Mouse (Mus musculus): ENCODE measurements around the gene Zfp111.

The Zfp111 gene

DNA sequence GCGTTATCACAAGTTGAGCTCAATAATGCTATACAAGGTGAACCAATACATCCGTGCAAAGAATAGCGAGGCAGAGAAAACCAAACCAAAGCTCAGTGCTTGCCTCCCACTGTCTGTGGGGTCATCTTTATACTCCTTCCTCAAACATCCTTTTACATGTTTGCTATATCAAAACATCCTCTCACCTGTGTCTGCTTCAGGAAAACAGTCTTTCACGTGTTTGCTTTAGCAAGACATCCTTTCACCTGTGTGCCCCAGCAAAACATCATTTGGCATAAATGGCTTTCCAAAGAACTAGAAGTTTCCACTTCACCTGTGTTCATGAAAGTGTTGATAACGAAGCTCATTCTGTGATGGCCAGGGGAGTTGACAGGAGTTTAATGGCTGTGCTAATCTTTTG lies at the start of gene Zfp111:
Gene Zfp111 (minus strand): TSS at position 101 of the 400 bp plus-strand sequence.
- DNase-seq, result no peak

DNA sequence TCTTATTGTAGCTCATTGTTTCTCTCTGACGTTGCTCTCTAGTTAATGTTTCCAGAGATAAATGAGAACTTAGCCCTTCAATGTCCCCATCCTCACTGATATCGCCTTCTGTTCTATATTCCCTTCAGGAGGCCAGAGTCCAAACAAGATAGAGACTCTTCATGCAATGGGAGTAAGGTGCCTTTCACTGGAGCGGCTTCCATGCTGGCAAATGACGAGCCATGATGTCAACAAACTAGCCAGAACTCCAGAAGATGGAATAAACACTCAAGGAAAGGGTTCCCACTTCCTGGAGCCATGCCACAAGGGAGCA lies 48.7 kb upstream of the Zfp111 start:
- DNase-seq, result no peak

DNA sequence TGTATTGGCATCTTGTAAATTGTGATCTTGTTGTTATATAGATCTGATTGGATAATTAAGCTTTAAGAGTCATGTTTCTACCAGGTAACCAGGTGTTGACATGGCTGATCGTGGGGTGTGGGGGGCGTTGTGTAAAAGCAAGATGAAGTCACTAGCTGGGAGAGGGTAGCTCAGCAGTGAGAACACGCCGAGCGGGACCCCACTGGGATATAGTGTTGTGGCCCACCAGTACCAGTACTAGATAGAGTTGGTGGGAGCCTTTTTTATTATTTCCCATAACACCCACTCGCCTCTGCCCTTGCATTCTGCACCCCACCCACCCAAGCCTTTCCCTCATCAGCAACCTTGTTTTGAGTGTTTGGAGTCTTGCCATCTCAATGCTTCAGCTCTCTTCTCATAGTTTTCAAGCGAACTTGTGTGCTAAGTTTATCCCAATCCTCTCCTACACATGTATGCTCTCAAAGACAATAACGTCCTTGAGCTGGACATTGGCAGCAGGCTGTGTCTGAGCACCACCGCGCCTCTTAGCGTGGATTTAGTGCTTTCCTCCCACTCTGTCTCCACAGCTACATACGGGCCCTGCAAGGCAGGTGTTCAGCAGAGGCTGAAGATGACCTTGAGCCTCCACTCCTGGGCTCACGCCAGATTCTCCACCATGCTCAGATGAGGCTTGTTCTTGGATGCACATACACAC lies 48.2 kb upstream of the Zfp111 start:
- DNase-seq, result no peak

DNA sequence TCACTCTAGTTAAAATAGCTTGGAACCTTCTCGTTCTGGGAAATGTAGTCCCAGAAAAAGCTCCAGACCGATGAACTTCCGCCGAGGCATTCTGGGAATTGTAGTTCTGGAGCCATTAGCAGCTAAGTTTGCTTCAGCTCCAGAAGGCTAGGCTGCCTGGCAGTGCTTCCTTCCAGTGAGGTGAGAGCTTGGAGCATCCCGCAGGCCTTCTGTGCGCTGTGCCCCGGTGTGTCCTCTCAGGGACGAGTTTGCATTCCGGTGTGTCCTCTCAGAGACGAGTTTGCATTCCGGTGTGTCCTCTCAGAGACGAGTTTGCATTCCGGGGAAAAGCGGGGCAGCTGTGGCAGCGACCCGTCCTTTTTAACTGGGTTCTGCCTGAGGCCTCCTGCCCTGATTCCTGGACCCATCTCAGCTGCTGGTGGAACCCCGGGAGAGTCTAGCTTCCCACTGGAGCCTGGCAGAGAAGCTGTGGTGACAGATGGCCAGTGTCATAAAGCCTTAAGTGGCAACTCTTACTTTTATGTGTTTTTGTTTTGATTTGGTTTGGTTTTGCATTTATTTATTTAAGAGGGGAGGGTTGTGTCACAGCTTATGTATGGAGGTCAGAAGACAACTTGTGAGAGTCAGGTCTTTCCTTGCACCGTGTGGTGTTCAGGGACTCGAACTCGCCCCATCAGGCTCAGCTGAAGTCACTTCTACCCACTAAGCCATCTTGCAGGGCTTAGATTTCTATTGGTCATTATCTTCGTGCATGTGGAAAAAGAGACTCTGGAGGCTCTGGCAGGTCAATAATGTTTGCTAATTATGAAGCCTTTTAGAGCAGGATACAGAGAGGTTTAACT lies 43.6 kb upstream of the Zfp111 start, which contains the start of gene Zfp108:
Gene Zfp108 (plus strand): TSS at position 162 of the 842 bp plus-strand sequence.
- peak; percentile 88 to 90 for DNase-seq

DNA sequence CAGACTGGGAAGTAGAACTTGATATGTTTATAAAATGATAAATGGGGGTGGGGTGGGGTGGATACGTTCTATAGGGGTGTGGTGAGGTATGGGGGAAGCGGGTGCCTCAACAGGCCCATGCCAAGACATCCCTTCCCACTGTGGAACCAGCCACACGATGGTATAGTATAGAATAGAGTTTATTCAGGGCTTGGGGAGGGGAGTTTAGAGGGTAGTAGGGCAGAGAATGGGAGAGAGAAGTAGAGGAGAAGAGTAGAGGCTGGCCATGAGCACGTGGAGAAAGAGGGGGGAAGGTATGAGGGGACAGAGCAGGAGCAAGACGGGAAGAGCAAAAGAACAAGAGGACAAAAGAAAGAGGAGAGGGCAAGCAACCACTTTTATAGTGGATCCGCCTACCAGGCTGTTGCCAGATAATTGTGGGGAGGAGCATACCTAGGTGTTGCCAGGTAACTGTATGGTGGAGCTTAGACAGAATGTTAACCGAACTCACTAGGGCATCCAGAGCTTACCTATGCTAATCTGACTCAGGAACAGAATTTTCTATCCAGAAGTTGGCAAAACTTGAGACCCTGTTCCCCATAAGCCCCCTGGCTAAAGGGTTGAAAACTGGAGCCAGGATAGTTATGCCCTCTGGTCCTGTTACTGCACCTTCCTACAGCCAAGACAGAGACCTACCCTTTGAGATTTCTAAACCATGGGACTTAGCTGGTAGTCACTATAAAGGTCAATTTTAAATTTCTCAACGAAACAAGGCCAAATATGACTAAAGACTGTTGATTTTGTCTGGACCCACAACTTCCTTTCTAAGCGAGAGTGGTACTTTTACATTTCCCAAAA lies 42.8 kb upstream of the Zfp111 start:
- DNase-seq, result peak; percentile 12 to 20

DNA sequence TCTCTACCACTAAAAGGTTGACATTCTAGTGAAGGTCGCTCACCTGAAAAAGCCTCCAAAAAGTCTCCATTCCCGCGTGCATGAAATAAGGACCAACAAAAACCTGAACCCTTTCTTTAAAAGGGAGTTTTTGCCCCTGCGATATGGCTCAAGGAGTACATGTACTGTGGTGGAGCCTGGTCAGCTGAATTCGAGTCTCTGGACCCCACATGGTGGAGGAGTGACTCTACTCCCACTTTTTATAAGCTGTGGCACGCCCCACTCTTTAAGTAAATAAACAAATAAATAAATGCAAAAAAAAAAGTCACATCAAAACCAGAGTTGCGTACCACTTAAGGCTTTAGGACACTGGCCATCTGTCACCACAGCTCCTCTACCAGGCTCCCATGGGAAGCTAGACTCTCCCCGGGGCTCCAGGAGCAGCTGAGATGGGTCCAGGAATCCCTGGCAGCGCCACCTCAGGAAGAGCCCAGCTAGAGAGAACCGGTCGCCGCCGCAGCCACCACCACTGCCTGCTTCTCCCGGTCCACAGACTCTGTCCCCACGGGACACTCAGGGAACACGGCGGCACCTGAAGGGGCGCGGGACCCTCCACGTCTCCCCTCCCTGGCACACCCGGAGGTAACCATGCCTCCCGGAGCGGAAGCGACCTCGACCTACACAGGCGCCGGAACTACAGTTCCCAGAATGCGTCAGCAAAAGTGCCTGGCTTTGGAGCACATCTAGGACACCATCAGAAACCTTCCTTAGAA lies 26.0 kb upstream of the Zfp111 start, which contains the start of gene Zfp109:
Gene Zfp109 (minus strand): TSS at position 521 of the 752 bp plus-strand sequence.
- DNase-seq, result peak; percentile 68 to 76

DNA sequence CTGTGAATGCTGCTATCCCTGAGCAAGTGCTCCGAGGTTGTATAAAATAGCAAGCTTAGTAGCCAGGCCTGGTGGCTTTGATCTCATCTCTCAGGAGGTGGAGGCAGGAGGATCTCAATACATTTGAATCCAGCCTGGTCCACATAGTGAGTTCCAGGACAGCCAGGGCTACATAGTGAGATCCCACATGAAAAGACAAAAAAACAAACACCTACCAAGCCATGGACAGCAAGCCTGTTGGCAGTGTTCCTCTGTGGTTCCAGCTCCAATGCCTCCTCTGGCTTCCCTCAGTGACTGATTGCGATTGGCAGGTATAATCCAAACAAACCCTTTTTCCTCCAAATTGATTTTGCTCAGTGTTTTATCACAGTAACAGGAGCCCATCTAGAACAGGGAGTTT lies 947 bp downstream of the Zfp111 start:
- DNase-seq, result no peak

DNA sequence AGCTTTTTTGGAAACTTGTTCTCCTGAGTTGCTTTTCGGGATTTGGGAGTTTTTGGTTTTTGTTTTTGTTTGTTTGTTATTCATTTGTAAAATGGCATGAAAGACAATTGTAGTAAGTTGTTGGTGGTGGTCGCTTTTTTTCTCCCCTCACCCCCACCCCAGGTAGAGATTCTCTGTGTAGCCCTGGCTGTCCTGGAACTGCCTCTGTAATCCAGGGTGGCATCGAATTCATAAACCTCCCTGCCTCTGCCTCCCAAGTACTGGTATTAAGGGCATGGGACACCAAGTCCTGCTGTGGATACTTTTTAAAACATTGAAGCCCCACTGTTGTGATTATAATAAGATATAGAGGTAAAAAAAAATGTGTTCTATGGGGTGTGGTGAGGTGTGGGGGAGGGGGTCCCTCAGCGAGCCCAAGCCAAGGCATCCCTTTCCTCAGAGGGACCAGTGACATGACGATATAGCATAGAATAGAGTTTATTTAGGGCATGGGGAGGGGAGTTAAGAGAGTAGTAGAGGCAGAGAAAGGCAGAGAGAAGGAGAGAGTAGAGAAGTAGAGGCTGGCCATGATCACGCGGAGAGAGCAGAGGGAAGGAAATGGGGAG lies 2.9 kb downstream of the Zfp111 start:
- peak in 1 of 2 experiments; percentile 16 for DNase-seq

DNA sequence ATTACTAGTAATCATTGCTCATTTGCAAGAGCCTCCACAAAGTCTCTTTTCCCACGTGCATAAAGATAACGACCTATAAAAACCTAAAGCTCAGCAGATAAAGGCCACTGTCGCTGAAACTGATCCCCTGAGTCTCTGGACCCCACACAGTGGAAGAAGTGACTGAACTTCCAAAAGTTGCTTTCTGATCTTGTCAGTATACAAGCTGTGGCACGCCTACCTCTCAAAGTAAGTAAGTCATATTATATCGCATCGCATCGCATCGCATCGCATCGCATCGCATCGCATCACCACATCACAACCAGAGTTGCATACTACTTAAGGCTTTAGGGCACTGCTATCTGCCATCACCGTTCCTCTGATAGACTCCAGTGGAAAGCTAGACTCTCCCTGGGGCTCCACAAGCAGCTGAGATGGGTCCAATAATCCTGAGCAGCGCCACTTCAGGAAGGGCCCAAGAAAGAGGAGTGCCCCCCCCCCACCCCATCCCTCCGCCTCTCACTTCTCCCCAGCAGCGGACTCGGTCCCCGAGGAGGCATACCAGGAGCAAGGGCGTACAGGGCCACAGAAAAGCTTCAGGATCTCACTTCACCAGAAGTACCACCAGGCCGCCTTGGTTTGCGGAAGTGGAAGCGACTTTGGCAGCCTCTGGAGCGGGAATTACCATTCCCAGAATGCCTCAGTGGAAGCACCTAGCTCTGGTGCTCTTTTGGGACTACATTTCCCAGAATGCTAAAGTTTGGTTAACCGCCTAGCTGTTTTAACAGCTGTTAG lies 3.6 kb downstream of the Zfp111 start:
- peak; percentile 82 to 83 for DNase-seq

DNA sequence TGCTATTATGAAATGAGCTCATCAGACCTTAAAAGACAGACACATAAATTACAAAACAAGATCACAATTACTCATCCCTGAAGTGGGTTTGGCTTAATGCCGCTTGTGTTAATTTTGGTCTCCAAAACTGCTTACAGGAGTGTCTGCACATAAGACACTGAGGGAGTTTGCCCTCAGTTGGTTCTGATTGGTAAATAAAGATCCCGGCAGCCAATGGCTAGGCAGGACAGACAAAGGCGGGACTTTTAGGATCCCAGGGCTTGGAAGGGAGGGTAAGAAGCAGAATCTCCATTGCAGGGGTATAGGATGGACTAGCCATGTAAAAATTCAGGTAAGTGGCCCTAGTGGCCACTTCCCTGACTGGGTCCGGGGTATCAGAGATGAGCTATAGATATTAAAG lies 14.3 kb downstream of the Zfp111 start:
- DNase-seq, result no peak

DNA sequence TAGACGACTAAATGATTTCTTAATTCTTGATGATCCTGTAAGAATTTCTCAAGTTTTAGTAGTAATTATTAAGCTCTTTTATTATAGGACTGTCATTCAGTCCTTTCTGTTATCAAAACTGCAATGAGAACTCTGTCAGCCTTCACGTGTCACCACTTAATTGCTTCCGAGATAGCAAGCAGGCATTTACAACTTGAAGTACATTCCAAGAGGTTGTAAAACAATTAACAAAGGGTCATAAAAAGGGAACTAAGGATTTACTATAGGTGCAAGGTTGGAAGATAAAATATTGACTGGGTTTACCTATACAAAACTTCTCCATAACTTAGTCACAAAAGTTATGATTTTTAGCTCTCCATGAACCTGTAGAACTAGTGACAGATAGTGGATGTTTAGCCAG lies 18.1 kb downstream of the Zfp111 start:
- DNase-seq, result no peak

DNA sequence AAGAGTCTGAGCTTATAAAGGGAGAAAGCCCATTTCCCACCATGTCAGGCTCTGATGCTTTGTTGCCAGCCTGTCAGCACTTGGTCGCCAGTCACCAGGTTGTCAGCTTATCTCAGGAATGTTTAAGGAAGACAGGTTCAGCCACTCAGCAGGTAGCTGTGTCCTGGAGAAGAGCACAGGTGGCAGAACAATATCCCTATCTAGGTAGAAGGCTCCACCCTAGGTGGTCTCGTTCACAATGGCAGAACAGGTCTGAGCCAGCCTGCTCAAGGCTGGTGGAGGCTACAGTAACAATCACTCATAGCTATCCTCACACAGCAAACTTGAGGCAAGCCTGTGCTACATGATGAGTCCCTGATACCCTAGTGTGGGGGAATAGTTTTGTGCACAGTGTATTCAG lies 19.9 kb downstream of the Zfp111 start:
- DNase-seq, result no peak

DNA sequence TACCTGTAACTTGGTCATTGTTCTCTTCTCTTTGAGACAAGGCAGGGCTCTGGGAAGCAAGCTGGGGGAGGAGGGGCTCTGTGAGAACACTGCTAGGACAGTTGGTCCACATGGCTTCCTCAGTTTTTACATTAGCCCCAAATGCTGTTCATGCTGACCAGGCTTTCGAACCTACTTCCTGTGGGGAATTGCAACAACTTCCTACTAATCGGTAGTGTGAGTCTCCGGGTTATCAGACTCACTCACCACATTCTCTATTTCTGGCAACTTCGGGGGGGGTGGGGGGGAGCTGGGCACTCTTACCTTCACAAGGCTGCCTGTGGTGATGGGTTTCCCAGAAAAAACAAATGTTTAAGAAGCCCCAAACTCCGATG lies 21.7 kb downstream of the Zfp111 start:
- DNase-seq, result no peak

DNA sequence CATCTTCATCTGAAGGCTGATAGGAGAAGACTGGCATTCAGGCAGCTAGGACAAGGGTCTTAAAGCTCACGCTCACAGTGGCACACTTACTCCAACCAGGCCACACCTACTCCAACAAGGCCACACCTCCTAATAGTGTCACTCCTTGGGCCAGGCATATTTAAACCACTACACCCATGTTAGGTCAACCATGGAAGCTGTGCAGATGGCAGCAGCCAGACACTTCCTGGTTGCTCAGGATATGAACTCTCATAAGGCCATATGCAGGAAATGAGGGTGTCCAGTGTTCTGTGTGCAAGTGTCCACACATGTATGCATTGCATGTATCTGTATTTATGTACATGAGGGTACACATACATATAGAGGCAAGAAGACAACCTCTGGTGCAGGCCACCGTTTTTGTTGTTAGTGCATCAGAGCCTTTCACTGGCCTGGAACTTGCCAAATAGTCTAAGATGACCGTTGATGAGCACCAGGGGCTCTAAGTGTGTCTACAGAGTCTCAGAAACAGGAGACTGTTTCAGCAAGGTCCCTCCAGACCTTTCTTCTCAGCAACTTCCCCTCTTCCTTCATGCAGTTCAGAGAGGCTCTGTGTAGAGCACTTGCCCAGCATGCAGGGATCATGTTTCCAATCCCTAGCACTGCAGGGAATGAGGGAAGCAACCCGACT lies 22.2 kb downstream of the Zfp111 start:
- no peak for DNase-seq

DNA sequence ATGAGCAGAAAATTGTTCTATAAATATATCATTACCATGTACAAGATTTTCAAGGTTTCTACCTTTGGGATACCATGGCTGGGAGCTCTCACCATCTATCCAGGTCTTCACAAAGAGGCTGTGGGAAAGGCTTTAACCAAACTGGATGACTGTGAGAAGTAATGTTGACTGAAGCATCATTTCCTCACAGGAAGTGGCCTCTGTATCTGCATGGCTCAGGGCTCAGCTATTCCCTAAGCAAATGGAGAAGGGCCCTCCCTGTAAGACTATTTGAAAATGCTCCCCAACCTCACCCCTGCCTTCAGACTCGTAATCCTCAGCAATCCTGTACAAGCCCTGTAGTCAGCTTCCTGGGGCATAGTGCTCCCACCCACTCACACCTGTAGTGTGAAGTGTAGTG lies 23.6 kb downstream of the Zfp111 start:
- DNase-seq, result no peak

DNA sequence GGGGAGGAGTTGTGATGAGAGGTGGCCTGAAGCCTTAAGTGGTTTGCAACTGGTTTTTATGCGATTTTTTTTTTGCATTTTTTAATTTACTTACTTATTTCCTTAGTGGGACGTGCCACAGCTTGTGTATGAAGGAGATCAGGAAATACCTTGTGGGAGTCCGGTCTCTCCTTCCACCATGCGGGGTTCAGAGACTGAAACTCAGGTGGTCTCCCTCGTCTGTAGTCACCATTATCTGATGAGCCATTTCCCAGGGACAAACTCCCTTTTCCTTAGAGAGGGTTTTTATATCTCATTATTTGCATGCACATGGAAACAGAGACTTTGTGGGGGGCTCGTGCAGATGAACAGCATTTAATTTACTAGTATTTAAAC lies 35.9 kb downstream of the Zfp111 start:
- no peak for DNase-seq

DNA sequence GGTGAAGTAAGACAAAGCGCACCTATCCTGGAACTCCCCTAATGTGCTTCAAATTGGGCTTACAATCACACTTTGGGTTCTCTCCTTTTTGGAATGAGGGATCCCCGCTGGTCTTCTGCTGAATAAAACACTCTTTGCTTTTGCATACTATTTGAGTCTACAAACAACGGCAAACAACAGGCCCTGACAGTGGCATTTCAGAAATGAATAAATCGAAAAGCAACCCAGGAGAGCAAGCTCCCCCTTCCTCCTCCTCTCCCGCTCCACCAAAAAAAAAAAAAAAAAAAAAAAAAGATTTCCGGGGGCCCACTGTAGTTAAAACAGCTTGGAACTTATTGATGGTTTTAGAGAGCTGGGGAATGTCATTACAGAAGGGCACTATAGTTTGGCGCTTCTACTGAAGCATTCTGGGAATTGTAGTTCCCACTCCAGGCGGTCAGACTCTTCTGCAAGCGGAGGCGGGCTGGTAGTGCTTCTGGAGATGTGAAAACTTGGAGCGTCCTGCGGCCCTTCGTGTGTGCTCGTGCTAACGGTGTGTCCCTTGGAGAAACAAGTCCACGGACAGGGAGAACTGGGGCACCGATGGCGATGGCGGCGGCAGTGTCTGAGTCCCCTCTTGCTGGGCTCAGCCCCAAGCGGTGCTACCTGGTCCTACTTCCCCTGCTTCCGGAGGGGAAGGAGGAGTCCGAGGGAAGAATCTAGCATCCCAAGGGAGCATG lies 36.5 kb downstream of the Zfp111 start, which contains the start of gene Zfp114:
Gene Zfp114 (plus strand): TSS at position 443 of the 719 bp plus-strand sequence.
- DNase-seq, result peak; percentile 94 to 95

DNA sequence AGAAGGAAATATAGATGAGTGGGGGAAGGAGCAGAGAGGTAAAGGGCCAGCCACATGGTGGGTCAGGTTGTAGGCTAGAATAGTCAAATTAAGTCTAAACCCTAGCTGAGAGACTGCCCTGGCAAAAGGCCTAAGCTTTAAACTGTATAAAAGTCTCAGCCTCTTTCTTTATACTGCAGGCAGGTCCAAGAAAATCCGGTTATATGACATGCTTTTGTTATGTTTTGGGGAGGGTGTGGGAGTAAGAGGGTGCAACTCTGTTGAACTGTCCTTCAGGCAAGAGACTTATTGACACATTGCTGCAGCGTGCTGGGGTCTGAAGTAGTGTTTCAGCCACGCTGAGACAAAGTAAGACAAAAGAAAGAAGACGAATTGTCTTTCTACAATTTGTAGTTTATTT lies 39.1 kb downstream of the Zfp111 start:
- DNase-seq, result no peak

DNA sequence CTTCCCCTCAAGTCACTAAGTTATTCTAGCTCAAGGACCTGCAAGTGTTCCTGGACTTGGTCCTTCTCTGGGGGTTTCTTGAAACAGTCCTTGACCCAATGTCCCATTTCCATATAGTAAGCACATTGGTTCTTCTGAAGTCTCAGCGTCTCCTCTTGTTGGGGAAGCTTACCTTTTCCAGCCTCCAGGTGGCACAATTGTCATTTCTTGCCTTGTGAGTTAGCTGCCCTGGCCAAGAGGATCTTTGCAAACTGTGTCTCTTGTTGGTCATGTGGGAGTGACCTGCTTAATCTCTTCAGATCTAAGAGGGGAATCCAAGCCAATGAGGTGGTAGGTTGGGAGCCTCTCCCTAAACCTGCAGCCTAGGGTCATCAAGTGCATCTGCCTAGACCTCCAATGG lies 58.0 kb downstream of the Zfp111 start:
- DNase-seq, result peak; percentile 26 to 31
